In the genomic region with DNA sequence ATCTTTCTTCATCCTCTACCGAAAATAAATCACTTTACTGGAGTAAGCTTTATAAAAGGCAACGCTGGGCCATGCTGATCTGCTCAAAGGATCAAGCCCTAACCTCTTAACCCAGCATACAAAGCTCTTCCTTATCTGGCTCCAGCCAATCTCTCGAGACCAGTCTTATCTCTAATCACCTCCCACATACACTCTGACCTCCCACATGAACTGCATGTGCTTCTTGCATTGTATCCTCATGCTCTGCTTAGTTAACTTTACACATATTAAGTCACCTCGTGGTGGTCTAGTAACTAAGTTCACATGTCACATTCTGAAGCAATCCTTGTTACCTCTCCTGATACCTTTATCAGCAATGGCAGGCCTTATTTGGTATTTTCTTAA, we compare ENCODE assay signal across 22 mouse cellular contexts. TPM values are rescaled to one million over a fixed set of nuclear protein-coding genes. Genes with fewer than 3 reads are reported as not detected.
DNase-seq lines count a peak whose midpoint lies in the region; ATAC-seq and TF ChIP-seq lines count a peak whose summit lies in the region.
"Had no signal": no experiment of that assay in that cellular context is flagged by ENCODE, and none has a peak within 500 bp of the region (broad histone marks: within the 10 kb centered on the region; RNA-seq: fewer than 3 reads in every experiment).

No protein-coding gene starts in this region.

- peaks cover 6% of the 10 kb centered on the region in 2 experiments for H3K4me1 ChIP-seq in MEL (ENCODE audit: control insufficient read depth in 1 of 2, insufficient read depth in 2 of 2, low read length in 2 of 2)
- H3K4me1 ChIP-seq in intestine, embryonic 16.5 days (ENCODE audit: control insufficient read depth, insufficient read depth, low read length), result peaks cover 2% of the 10 kb centered on the region; the same call in 1 of the 2 replicates
- peaks cover 6% of the 10 kb centered on the region for H3K4me1 ChIP-seq in liver, embryonic 15.5 days (replicated peaks)
- no peaks in the 10 kb centered on the region for H3K4me1 ChIP-seq in forebrain, embryonic 14.5 days (ENCODE audit: control insufficient read depth, insufficient read depth, low read length)

- no peaks in the 10 kb centered on the region for H3K9me3 ChIP-seq in MEL (replicated peaks; ENCODE audit: insufficient read depth, low read length)
- no peaks in the 10 kb centered on the region for H3K9me3 ChIP-seq in intestine, embryonic 16.5 days (ENCODE audit: control insufficient read depth, low read length)
- H3K9me3 ChIP-seq in liver, embryonic 15.5 days (replicated peaks), result no peaks in the 10 kb centered on the region
- H3K9me3 ChIP-seq in forebrain, embryonic 14.5 days (replicated peaks; ENCODE audit: control insufficient read depth, low read length), result no peaks in the 10 kb centered on the region
- H3K9me3 ChIP-seq: forebrain, embryonic 10.5 days; heart, embryonic 15.5 days; hindbrain, embryonic 13.5 days; limb, embryonic 10.5 days; neural tube, embryonic 13.5 days had no signal

- peaks cover 0 to 9% of the 10 kb centered on the region in 2 experiments; a peak in 2 of 4 replicates for H3K36me3 ChIP-seq in MEL (ENCODE audit: control insufficient read depth in 1 of 2, insufficient read depth in 2 of 2, low read length in 2 of 2)
- no peaks in the 10 kb centered on the region for H3K36me3 ChIP-seq in intestine, embryonic 16.5 days (ENCODE audit: control insufficient read depth, insufficient read depth, low read length)
- H3K36me3 ChIP-seq in liver, embryonic 15.5 days (replicated peaks), result no peaks in the 10 kb centered on the region
- H3K36me3 ChIP-seq in forebrain, embryonic 14.5 days (ENCODE audit: control insufficient read depth, insufficient read depth, low read length), result no peaks in the 10 kb centered on the region
- H3K36me3 ChIP-seq: heart, embryonic 15.5 days; hindbrain, embryonic 13.5 days; limb, embryonic 10.5 days; neural tube, embryonic 13.5 days had no signal

- TF ChIP-seq RAD21 in MEL (IDR thresholded peaks at IDR 0.05; ENCODE audit: low read depth, low read length), result no peak

- H3K9ac ChIP-seq in MEL (ENCODE audit: control insufficient read depth, low read depth, low read length, poor library complexity, severe bottlenecking), result no peak overlapping the region
- H3K9ac ChIP-seq in intestine, embryonic 16.5 days (ENCODE audit: low read depth, low read length), result no peak overlapping the region
- no peak overlapping the region for H3K9ac ChIP-seq in liver, embryonic 15.5 days
- H3K9ac ChIP-seq in forebrain, embryonic 14.5 days (ENCODE audit: low read length), result no peak overlapping the region
- H3K9ac ChIP-seq: forebrain, postnatal 0 days; heart, embryonic 15.5 days; hindbrain, embryonic 13.5 days; neural tube, embryonic 13.5 days had no signal

- H3K27ac ChIP-seq in MEL (ENCODE audit: control insufficient read depth, low read depth, low read length), result no peak overlapping the region
- H3K27ac ChIP-seq in intestine, embryonic 16.5 days (ENCODE audit: low read length), result peak overlapping the region; percentile 41; the same call in 1 of the 2 replicates
- H3K27ac ChIP-seq in liver, embryonic 15.5 days (replicated peaks), result no peak overlapping the region
- H3K27ac ChIP-seq in forebrain, embryonic 14.5 days (ENCODE audit: low read depth, low read length), result no peak overlapping the region
- H3K27ac ChIP-seq: forebrain, embryonic 10.5 days; heart, embryonic 15.5 days; hindbrain, embryonic 13.5 days; limb, embryonic 10.5 days; neural tube, embryonic 13.5 days had no signal

- H3K27me3 ChIP-seq in MEL (ENCODE audit: control insufficient read depth in 1 of 2, insufficient read depth in 2 of 2, low read length in 2 of 2), result no peaks in the 10 kb centered on the region
- no peaks in the 10 kb centered on the region for H3K27me3 ChIP-seq in intestine, embryonic 16.5 days (replicated peaks; ENCODE audit: control insufficient read depth, insufficient read depth, low read length)
- H3K27me3 ChIP-seq in liver, embryonic 15.5 days, result no peaks in the 10 kb centered on the region
- H3K27me3 ChIP-seq in forebrain, embryonic 14.5 days (replicated peaks; ENCODE audit: control insufficient read depth, insufficient read depth, low read length), result no peaks in the 10 kb centered on the region
- H3K27me3 ChIP-seq: heart, embryonic 15.5 days; hindbrain, embryonic 13.5 days; neural tube, embryonic 13.5 days had no signal

- peak; percentile 31 to 58; a peak in 3 of 4 replicates for TF ChIP-seq EP300 in MEL (IDR thresholded peaks at IDR 0.05; ENCODE audit: low read depth in 1 of 2, low read length in 2 of 2)

- no peak overlapping the region for H3K4me3 ChIP-seq in MEL (ENCODE audit: control insufficient read depth in 1 of 2, insufficient read depth in 1 of 2, low read depth in 2 of 2, low read length in 2 of 2)
- H3K4me3 ChIP-seq in intestine, embryonic 16.5 days (ENCODE audit: low read length), result no peak overlapping the region
- no peak overlapping the region for H3K4me3 ChIP-seq in liver, embryonic 15.5 days (replicated peaks)
- H3K4me3 ChIP-seq in forebrain, embryonic 14.5 days (ENCODE audit: low read depth, low read length), result no peak overlapping the region
- H3K4me3 ChIP-seq: forebrain, embryonic 10.5 days; heart, embryonic 15.5 days; hindbrain, embryonic 13.5 days; limb, embryonic 10.5 days; neural tube, embryonic 13.5 days had no signal

- peak; percentile 97 for ATAC-seq in intestine, embryonic 16.5 days
- ATAC-seq in liver, embryonic 15.5 days (ENCODE audit: insufficient read depth), result peak; percentile 78
- ATAC-seq in forebrain, embryonic 14.5 days, result no peak
- ATAC-seq: forebrain, postnatal 0 days had no signal

- DNase-seq in MEL (ENCODE audit: low read depth, low spot score), result peak; percentile 18
- DNase-seq in yolk sac, embryonic 10.5 days (ENCODE audit: low spot score), result peak; percentile 68
- no peak for DNase-seq in forebrain, embryonic 14.5 days (ENCODE audit: low spot score)
- no peak for DNase-seq in cerebellum, postnatal 14 days
- DNase-seq in adrenal gland, adult 18-20 months (ENCODE audit: low spot score in 2 of 2), result no peak
- DNase-seq: cerebellum, adult 11 months; cerebellum, postnatal 10 days; forebrain, postnatal 0 days; gastrocnemius, postnatal 25 days; heart, postnatal 36 days; kidney, adult 8-10 months; kidney, postnatal 10 days; lung, adult 18-20 months; lung, postnatal 10 days; midbrain, embryonic 14.5 days had no signal

- H3K79me2 ChIP-seq in MEL (ENCODE audit: control insufficient read depth, insufficient read depth, low read length, poor library complexity), result no peaks in the 10 kb centered on the region

- no peak for TF ChIP-seq POLR2A in MEL (IDR thresholded peaks at IDR 0.05; ENCODE audit: control insufficient read depth in 1 of 2, insufficient read depth in 1 of 2, low read depth in 1 of 2, low read length in 2 of 2, poor library complexity in 1 of 2)

- WGBS in intestine, embryonic 16.5 days, result 35% methylated on average over 4 of the region's 4 CpGs
- 27% methylated on average over 4 of the region's 4 CpGs for WGBS in liver, embryonic 15.5 days (ENCODE audit: insufficient replicate concordance)
- WGBS in forebrain, embryonic 14.5 days, result 61% methylated on average over 4 of the region's 4 CpGs

- no peak for TF ChIP-seq CTCF in MEL (IDR thresholded peaks at IDR 0.05 in 2 of 3, conservative IDR thresholded peaks at IDR 0.05 in 1 of 3; ENCODE audit: control insufficient read depth in 1 of 3, insufficient read depth in 1 of 3, low read depth in 2 of 3, low read length in 3 of 3, poor library complexity in 1 of 3, severe bottlenecking in 1 of 3)

- H3K4me2 ChIP-seq in intestine, embryonic 16.5 days (ENCODE audit: low read depth, low read length), result no peak overlapping the region
- no peak overlapping the region for H3K4me2 ChIP-seq in liver, embryonic 15.5 days
- no peak overlapping the region for H3K4me2 ChIP-seq in forebrain, embryonic 14.5 days (ENCODE audit: low read length)
- H3K4me2 ChIP-seq: heart, embryonic 15.5 days; hindbrain, embryonic 13.5 days; neural tube, embryonic 13.5 days had no signal

TF ChIP-seq in MEL, 35 proteins besides CTCF, POLR2A, EP300 and RAD21:
- TF ChIP-seq MAX (IDR thresholded peaks at IDR 0.05; ENCODE audit: low read length) (peak; percentile 64; the same call in 1 of the 2 replicates), SMC3 (IDR thresholded peaks at IDR 0.05; ENCODE audit: low read depth, low read length) (no peak), MYC (IDR thresholded peaks at IDR 0.05; ENCODE audit: low read depth, low read length) (peak; percentile 67), RCOR1 (IDR thresholded peaks at IDR 0.05; ENCODE audit: low read depth, low read length) (peak; percentile 38; the same call in 1 of the 2 replicates), MXI1 (IDR thresholded peaks at IDR 0.05; ENCODE audit: low read depth, low read length) (peak; percentile 56; the same call in 1 of the 2 replicates), ZKSCAN1 (IDR thresholded peaks at IDR 0.05; ENCODE audit: low read depth, low read length) (no peak), ZNF384 (IDR thresholded peaks at IDR 0.05; ENCODE audit: low read depth, low read length) (no peak), GATA1 (IDR thresholded peaks at IDR 0.05; ENCODE audit: low read depth, low read length) (peak; percentile 75), SIN3A (IDR thresholded peaks at IDR 0.05; ENCODE audit: low read length) (0 out of 2 replicates have a peak, but pooled peaks have one; percentile 41)

RNA-seq across cellular contexts. Expression of a gene that starts 13.3 kb away (rescaled TPM):
- 2.0 and 3.0 TPM in 2 replicates for total RNA-seq in MEL (2012; rRNA removed)
- 1 to 10 TPM in 1 of 2 experiments, not detected in 1; 3.3 TPM for polyA plus RNA-seq in MEL (2012; ENCODE audit: insufficient read depth in 1 of 2, insufficient read length in 2 of 2, low read depth in 1 of 2, low replicate concordance in 2 of 2, missing spikeins in 1 of 2)
- 39.5 and 41.9 TPM in 2 replicates for polyA plus RNA-seq in intestine, embryonic 16.5 days (2015; fragmentation: Nextera tagmentation; extraction: Ambion mirVana)
- polyA plus RNA-seq in liver, embryonic 15.5 days (2015; fragmentation: Nextera tagmentation; extraction: Ambion mirVana), result 6.6 and 6.9 TPM in 2 replicates
- polyA plus RNA-seq in forebrain, embryonic 14.5 days (2014; fragmentation: Nextera tagmentation; extraction: Ambion mirVana), result 33.6 and 36.0 TPM in 2 replicates
- 10 to 100 TPM; 13.8 to 21.6 TPM for total RNA-seq in adrenal gland, adult 18-20 months (2021)

Comparison
In these comparisons a context has a peak if more than half of its experiments do, and no peak if none do; other contexts are left out.
1. DNase-seq: peak in MEL (single experiment) and yolk sac, embryonic 10.5 days (single experiment); none in forebrain, embryonic 14.5 days (single experiment), cerebellum, postnatal 14 days (0 of 2) and adrenal gland, adult 18-20 months (0 of 2).